Mouse (Mus musculus) cerebellum, adult 11 months (tissue): ENCODE measurements around the gene Ap1ar.
A peak's percentile ranks its signal among the peaks of the same experiment; 100 is the strongest.

Experiments
- DNase-seq: peaks from one replicate; pipeline ENCODE4 v3.0.0; 2022

Gene Ap1ar

DNA sequence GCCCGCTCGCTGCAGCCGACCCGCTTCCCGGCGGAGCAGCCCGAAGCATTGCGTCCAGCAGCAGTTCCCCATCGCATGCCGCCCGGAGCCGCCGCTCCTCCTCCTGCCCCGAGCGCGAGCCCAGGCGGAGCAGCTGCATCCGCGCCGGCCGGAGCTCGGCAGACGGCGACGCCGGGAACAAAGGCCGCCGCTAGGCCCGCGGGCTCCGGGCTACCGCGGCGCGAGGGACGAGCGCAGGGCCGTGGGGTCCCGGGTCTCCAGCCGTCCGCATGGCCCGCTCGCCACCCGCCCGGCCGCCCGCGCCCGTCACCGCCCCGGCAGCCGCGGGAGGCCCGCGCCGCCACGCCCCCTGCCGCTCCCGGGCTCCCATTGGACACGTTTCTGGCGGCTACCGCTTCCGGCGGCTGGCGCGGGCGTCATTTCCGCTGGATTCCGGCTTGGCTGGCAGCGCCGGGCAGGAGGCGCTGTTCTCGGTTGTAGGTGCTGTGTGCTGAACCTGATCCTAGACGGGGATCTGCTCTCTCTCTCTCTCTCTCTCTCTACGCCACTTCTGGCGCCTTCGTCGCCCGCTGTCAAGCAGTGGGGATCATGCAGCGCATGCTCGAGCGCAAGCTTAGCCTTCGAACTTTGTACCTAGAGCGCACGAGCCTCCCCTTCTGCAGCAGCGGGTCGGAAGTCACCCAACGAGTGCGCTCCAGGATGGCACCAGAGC, at the start of gene Ap1ar:
Ap1ar (minus strand) TSS at position 370 of the 712 bp plus-strand sequence.
- peak; percentile 94 for DNase-seq

DNA sequence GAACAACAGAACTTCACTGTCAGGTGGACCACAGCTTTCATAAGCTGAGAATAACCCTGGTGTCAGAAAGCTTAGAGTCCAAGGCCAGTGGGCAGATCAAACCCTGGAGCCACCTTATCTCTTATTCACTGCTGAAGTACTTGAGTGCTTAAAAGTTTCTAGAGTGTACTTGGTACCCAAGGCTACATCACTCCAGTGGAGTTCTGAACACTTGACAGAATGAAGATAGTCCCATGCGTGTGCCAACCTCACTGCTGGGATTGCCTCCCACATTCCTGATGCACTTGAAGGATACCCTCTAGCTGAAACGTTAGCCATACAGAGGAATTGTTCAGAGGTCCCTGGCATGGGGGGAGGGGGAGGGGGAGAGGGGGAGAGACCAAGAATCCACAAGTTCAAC, 44.4 kb upstream of the Ap1ar start:
- no peak for DNase-seq

DNA sequence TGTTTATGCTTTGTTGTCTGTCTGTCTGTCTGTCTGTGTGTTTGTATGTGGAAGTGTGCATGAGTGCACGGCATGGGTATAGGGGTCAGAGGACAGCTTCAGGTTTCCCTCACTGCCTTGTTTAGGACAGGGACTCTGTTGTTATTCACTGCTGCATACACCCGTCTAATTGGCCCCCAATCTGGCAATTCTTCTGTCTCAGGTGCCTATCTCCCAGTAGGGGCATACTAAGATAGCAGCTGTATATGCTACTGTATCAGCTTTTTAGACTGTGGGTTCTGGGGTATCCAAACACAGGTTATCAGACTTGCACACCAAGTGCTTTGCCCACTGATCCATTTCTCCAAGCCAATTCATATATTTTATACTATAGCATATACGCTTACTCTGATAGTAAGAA, 42.6 kb upstream of the Ap1ar start:
- DNase-seq, result no peak

DNA sequence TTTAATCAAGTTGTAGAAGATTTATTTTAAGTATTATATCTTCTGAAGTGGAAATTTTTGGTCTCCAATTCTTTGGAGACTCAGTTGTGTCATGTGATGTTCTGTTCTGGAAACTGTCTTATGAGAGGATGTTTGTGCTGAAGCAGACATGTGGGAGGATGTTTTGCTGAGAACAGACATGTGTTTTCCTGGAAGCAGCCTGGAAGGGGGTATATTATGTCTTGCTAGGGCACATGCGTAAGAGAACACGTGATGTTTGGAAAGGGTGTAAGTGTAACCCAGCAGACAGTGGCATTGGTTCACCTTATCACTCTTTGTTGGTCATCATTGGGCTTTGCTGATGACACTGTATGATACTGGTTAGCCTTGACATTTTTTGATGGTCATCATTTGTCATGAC, 38.2 kb upstream of the Ap1ar start:
- no peak for DNase-seq

DNA sequence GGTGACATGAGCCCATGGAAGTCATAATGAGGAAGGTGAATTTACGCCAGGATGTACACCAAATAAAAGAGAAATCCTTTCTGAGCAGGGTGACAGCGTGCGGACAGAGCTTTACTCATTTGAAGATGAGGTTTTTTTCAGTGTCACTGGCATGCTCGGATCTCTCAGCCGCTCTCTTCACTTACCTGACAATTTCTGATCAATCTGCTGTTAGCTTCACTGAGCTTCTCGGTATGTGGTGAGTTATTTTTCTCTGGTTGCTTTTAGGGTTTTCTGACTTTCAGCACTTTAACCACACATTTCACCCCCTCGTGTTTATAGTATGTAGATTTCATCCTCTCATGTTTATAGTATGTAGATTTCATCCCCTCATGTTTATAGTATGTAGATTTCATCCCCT, 37.7 kb upstream of the Ap1ar start:
- no peak for DNase-seq

DNA sequence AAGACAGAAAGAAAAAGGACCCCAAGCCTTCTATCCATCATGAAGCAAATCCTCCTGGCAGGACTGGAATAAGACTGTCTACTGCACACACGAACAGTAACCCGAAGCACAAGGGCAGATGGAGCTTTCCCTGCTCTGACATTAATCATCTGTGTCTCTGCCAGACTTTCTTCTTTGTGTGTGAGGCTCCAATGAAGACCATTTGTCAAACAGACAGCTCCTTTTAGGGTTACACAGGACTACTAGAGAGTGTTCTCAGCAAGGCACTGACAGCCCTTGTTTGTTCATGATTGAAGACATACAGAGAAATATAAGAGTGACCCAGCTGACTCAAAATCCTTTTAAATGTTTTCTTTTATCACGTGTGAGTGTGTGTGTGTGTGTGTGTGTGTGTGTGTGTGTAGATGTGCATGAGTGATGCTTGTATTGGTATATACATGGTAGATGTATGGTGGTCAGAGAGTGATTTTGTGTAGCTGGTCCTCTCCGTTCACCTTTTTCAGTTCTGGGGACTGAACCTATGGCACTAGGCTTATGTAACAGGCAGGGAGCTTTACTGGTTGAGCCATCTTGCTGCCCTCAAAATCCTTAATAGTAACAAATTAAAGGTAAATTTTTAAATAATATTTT, 37.0 kb upstream of the Ap1ar start:
- DNase-seq, result no peak

DNA sequence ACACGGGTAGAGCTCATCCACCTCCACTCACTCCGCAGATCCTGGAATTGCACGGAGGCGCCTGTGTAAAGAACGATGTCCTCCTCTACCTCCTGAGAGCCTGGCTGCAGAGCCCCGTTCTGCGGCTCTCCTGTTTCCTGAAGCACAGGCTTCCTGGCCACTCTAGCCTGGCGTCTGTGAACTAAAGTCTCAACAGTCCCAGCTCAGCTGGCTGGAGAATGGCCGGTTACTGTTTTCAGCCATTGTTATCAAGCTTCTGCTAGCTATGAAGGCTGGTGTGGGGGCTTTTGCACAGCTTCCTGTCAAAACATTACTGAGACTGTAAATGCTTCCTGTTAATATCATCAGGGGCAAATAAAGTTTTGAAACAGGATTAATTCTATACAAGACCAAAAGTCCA, 34.3 kb upstream of the Ap1ar start:
- no peak for DNase-seq

DNA sequence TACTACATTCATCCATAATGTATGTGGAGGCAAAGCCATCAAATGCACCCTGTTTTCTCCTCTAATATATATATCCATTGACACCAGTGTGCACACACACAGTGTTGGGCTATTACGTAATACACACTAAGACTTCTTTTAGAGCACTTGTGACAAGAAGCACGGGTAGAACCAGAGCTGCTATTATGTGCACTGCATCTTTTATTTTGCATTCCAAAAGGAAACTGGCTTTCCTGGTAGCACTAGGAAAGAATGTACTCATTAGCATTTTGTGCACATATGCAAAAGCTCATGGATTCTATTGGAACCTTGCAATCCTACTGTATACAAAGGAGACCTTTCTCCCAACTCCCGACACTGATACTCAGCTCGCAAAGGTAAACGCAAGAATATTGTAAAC, 31.6 kb upstream of the Ap1ar start:
- DNase-seq, result no peak

DNA sequence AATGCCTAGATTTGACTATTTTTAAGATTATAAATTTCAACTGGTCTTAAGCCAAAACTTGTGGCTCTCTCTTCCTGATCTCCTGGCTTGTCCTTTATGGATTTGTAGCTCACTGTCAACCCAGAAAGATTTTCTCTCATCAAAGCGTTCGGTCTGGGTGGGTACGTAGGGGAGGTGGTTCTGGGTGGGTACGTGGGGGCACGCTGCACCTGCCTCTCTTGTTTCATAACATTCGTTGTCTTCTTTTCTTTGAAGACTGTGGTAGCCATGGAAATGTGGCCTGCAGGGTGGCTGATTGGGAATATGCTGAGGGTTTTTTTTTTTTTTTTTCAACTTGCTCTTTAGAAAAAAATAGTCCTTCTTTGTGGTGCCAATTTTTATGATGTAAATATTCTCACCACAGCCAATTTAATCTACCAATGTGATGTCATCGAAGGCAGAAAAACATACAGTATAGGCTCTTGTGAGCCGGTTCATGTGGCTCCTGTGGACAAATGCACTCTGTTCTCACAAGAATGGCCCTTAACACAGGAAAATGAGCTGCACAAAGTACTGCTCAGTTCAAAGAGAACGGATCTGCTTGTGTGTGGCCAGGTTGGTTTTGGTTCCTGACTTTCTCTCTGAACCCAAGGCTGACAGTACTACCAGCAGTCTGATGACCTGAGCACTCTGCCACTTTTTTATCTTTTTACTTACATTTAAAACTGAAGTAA, 30.9 kb upstream of the Ap1ar start:
- DNase-seq, result no peak

DNA sequence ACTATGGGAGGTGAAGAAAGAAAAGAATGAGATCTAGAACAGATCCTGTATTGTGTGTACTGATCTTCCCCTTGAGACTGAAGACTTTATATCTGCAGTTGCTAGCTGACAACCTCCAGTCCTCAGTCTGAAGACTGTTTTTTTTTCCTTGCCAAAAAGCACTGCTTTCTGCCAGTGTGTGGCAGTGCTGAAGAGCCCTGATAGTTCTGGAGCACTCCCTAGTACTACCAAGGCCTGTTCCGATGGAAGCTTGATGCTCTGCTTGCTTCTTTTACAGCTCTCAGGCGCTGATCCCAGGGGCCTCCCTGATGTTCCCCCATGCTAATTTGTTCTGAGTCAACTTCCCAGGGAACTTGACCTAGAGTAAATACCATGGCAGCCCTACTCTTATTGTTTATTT, 26.9 kb upstream of the Ap1ar start:
- DNase-seq, result no peak

DNA sequence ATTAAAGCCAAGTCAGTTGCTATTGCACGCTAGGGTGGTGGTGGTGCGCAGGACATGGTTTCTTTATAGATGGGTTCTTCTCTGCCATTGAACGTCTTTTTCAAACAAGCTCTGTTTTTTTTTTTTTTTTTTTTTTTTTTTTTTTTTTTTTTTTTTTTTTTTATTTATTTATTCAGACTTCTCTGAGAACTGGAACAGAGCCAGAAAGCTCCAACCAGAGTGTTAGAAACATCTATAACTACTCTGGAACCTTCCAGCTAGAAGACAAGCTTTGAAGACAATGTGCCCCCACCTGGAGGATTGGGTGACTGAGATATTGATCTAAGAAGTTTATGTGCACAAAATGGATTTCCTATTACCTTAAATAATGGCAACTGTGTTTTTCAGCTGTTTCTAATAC, 26.2 kb upstream of the Ap1ar start:
- DNase-seq, result no peak

DNA sequence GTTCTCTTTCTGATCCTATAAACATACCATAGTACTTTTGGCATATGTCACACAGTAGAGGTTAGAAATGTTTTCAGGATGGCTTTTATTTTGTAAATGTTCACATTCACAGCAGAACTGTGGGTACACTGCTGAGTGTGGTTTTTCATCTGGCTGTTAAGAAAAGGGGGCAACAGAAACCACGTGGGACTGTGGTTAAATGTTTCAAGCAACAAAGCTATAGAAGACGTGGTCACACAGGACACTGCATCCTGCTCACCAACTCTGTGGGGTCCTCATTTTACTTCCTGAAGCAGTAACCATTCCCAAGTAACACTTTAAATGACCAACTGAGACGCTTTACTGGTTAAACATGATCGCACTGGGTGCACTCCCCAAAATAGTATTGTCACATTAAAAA, 25.2 kb upstream of the Ap1ar start:
- no peak for DNase-seq

DNA sequence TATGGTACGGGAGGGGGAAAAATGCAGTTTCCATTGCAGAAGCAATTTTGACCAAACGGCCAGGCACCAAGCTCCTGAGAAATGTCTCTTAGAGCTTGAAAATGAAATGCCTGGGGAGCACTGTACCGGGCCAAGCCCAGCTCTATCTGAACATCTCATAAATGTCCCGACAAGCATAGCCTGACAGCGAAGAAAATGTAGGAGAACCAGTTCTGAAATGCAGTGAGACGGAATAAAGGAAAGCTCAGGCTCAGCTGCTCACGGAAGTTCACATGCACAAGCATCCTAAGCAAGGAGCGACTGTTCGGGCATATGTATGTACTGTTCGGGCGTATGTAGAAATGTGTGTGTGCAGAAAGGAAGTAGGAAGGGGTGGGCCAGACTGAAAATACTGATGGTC, 24.0 kb upstream of the Ap1ar start:
- DNase-seq, result no peak

DNA sequence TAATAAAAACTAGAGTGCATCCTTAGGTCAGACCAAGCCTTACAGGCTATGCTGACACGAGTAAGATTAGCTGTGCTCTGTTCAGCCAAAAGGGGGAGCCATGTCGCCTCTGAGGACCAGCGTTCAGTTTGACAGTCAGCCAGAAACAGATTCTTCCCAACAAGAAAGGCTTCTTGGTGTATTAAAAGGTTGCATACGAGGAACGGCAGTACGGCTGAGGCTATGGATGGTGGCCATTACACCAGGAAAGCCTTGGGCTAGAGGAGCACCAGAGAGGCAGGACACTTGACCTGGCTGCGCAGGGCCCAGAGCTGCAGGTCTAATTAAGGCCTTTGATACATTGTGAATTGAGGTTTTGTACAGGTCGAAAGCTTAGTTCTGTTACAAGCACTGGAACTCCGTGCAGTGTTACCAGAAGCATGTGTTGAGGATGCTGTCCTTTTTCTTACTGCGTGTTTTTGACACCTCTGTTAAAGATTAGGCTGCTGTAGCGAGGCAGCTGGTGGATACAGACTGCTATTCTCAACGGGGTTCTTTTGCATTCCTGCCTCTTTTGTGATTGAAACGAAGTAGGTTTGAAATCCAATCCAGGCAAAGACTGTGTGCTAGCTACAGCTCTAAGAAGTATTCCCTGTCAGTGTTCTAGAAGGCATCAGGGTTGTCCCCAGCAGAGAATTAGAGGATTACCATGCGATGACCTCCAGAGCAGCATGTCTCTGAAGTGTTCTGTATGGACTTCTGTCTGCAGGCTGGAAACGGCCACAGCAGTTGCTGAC, 16.3 kb upstream of the Ap1ar start:
- DNase-seq, result peak; percentile 52

DNA sequence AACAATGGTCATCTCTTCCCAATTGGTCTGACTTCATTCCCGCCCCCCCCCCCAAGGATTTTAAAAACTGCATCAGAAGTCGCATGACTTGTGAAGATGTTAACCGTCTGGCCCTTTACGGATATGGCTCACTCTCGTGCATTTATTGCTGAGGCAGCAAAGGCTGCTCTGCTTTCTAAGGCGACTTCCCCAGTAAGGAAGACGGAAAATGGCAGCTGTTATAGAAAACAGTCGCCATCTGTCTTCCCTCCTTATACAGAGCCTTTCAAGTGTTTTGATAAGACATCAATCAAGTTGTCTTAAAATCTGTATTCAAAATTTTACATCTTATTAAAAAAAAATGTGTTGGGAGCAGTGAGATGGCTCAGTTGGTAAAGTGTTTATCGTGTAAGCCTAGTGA, 15.4 kb upstream of the Ap1ar start:
- no peak for DNase-seq

DNA sequence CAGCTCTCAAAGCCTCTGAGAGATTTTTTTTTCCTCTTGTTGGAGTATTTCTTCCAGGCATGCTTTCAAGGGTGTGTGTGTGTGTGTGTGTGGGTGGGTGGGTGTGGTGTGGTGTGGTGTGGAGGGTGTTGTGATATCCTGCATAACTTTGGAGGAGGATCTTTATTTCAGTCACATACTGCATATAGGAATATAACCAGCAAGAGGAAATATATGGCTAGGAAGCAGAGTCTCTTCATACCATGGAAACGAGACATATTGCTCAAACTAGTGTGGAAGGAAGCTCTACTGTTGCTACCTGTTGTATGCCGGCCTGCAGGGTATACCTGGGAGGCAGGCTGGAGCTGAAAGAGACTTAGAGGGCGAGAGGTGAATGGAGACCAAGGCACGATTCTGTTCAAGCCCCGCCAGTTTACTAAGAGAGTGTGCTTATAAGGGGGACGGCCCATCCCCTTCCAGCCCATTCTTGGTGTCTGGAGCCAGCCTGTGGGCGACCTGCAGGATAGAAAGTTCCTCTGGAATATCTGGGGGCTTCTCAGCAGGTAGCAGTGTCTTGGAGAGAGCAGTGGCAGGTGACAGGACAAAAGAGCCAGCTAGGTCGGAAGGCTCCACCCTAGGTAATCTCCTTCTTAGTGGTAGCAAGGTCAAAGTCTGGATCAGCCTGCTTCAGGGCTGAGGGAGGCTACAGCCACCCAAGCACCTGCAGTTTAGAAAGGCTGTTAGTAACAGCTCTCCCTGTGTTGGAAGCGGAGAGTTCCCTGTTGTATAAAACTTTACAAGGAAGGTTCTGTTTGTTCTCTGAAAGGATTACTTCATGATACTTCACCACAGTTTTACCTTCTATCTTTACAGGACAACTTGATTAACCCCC, 13.7 kb upstream of the Ap1ar start:
- DNase-seq, result no peak

DNA sequence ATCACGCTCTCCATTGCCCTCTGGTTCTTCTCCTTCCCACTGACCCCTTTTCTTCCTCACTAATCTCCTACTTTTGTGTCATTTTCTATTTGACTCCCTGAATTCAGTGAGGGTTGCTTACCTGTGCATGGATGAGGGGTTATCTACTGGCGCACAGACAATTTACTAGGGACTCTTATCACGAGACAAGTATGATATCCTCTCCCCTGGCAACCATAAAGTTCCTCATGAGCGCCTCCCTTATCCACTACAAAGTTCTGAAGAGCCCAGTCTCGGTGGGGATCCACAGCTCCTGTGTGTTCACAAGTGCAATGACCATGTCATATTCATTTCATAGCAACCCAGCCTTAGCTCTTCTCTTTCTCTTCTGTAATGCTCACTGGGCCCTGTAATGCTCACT, 12.6 kb upstream of the Ap1ar start:
- DNase-seq, result no peak

DNA sequence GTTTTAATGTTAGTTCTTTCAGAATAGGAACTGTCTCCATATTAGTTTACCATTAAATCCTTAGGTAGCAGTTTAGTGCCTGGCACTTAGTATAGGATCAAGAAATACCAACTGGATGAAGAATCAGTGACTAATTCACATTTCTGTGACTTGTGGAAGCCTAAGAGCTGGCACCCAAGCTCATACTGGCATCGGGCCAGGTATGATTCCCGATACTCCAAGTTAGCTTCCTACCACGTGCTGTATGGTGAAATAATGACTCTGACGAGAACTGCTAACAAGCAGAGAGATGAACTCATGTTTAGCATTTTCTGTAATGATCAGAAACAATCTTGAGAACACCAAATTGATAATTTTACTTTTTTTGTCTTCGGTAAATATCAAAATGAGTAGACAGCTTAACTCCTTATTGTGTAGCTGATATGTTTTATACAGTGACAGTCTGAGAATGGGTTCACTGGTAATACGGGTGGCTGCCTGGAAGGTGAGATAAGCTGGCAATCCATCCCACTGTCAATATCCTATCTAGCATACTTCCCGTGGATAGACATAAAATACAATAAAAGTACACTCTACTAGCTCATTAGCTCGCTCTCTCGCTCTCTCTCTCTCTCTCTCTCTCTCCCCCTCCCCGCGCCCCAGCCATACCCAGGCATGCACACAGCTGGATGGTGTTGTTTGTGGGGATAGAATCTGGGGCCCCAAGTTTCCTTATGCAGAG, 10.9 kb upstream of the Ap1ar start:
- no peak for DNase-seq

DNA sequence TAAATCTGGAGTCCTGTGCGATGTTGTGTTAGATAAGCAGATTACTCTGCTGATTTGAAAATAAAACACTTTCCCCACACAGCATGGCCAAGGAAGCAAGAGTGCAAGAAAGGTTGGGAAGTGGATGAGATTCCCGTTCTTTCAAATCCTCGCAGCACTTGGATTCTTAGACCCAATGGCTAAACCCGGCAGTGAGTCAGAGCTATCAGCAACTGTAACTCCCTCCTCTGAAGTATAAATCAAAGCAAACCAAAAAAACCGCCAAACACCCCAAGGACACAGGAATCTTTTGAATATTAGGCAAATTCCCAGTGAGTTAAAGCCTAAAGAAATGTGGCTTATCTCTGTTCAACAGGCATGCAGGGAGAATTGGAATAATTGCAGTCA, 6.6 kb upstream of the Ap1ar start:
- DNase-seq, result no peak

DNA sequence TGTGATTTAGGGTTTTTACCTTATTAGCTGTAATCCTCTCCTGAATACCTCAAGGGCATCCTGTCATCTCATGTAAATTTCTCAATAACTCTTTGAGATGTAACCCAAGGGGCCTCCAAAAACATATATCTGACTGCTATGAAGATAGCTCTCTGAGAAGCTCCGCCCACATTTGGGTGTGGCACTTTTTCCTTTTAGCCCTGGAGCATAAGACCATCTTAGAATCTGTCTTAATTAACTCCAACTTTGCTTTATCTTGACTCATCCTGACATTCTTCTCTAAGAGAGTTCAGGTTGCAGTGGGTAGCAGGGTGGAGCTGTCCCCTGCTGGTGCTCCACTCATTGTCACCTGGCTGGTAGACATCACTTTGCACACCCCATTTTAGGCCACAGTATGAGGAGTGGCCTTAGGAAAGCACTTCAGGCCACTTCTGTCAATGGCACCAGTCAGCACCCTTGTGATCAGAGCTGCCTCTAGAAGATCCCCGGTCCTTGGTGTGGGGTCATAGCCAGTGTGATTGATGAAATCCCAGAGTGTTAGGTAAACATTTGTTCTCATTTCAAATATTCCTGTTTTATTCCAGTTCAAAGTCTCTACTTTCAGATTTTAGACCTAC, 6.1 kb upstream of the Ap1ar start:
- DNase-seq, result no peak

DNA sequence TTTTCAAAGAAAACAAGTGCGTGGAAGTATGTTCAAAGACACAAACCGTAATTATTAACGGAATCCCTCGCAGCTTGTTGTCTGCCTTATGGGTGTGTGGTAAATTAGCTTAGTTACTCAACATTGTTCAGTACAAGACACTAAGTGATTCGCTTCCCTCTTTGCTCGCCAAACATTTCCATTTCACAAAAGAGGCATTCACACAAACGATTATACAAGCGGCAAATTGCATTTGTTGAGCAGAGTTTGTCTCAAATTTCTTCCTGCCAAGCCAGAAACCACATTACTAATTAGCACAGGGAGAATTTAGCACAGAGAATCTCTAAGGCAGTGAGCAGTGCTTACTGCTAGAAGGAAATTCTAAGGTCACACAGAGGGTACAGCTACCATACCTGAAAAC, 4.6 kb upstream of the Ap1ar start:
- no peak for DNase-seq
